Mouse (Mus musculus) layer of hippocampus, postnatal 36 days (tissue): ENCODE data around the gene Slc8a2. TPM values are rescaled to one million over a fixed set of nuclear protein-coding genes. Genes with fewer than 3 reads are reported as not detected.

Experiments used
- DNase-seq, 2 experiments: peaks; one replicate each; pipeline ENCODE4 v3.0.0; 2022
- total RNA-seq, 2 experiments: library from RNA; stranded (reverse); gene quantifications; 2 replicates each; pipeline ENCODE4 v1.2.3; 2021

Slc8a2 gene
- 100 to 1,000 TPM; 286 to 292 TPM for total RNA-seq

DNA sequence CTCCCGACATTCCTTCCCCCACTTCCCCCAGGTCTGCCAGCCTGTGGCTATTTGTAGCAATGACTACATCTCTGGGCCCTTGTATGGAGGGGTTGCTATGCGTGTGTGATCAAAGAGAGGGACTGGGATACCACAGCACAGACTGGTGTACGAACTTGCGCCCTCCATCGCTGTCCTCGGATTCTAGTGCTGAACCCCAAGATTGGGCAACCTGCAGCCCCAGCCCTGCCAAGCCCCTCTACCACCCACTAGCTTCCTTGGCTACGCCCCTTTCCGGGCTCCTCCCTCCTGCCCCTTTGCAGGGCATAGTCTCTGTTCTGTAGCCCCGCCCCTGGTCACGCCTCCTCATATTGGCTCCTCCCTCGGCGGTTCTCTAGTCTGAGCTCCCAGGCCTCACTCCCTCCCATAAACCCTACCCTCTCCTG, at the start of gene Slc8a2:
Gene Slc8a2 (plus strand): TSS at position 406 of the 425 bp plus-strand sequence.
- DNase-seq: peak; percentile 85 to 86

GRCm38 (mm10) chr7:16079947-16080346, 49.7 kb upstream of the Slc8a2 start:
- no peak for DNase-seq

DNA sequence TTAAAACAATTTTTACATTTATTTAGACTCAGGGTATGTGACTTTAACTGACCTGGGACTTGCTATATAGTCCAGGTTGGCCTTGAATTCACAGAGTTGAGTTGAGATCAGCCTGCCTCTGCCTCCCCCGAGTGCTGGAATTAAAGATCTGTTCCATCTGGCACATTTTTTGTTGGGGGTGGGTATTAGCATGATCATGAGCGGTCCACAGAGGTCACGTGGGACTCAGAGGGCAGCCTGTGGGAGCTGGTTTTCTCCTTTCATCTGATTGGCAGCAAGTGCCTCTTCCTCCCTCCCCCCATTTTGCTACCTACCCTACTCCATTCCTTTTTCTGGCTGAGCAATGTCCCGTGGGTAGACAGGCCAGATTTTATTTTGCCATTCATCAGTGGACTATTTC, 49.0 kb upstream of the Slc8a2 start:
- DNase-seq: no peak

- no peak for DNase-seq
Observed at GRCm38 (mm10) chr7:16083361-16083760, 46.3 kb upstream of the Slc8a2 start.

DNA sequence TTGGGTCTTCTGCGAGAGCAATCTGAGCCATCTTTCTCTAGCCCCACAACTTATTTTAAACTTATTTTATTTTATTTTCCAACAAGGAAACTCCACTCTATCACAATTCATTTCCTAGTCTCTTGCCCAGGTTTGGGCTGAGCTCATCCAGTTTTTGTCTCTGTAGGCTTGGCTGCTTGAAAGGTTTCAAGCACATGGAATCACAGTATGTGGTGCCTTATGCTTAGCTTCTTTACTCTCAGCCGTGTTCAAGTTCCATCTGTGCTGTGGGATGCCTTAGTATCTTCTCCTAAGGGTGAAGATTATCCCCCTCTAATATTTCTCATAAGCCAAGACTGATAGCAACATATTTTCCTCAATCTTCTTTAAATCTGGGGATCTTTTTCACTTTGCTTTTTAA, 42.0 kb upstream of the Slc8a2 start:
- no peak for DNase-seq

DNA sequence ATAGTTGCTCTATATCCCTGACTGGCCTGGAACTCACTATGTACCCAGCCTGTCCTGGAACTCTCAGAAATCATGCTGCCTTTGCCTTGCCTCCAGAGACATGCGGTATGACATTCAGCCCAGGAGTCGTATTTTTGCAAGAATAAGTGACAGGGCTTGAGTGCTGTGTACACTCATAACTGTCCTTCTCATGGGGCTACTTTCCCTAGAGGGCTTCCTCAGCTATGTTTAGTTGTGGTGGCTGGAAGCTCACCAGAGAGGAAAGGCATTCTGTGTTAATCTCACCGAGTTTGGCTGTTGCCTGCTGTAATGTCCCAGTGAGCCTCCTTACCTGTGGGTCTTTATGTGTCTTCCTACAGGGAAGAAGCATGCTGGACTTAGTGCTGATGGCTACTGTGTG, 35.0 kb upstream of the Slc8a2 start:
- no peak for DNase-seq

- DNase-seq: peak; percentile 97 to 98
Observed at GRCm38 (mm10) chr7:16098021-16099017, 31.3 kb upstream of the Slc8a2 start, which contains the start of gene Napa. Napa (plus strand) TSS chr7:16098458.

DNA sequence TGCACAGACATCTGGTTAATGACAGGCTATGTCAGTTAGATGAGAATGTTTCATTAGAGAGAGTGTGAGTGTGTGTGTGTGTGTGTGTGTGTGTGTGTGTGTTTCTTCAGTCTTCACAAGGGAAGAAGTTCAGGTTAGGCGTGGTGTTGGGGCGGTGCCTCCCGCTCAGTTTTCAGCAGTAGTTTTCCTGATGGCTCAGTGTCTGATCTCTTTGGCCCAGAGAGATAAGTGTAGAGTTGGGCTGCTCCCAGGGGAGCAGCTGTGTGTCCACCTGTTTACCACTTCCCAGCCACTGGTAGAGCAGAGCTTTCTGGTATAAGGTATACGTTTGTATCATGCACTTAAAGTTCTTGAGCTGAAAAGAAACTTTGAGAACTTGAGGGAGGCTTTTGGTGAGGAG, 29.7 kb upstream of the Slc8a2 start:
- DNase-seq: no peak

DNA sequence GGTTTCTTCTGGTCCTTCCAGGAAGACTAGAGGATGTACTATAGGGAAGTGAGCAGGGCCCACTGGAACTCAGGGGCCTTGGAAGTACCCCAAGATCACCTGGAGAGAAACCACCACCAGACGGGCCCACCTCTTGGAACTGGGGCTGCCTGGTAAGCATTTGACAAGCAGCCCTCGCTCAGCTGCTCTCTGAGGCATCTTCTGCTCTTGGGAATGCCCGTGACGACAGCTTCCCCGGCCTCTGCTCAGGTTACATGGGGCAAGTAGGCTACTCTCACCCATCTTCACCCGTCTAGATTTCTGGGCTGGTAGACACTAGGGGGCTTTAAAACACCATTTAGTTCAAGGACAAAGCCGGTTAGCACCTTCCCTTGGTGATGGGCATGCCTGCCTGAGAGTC, 28.5 kb upstream of the Slc8a2 start:
- no peak for DNase-seq

GRCm38 (mm10) chr7:16101726-16102475, 27.7 kb upstream of the Slc8a2 start:
- DNase-seq: no peak

DNA sequence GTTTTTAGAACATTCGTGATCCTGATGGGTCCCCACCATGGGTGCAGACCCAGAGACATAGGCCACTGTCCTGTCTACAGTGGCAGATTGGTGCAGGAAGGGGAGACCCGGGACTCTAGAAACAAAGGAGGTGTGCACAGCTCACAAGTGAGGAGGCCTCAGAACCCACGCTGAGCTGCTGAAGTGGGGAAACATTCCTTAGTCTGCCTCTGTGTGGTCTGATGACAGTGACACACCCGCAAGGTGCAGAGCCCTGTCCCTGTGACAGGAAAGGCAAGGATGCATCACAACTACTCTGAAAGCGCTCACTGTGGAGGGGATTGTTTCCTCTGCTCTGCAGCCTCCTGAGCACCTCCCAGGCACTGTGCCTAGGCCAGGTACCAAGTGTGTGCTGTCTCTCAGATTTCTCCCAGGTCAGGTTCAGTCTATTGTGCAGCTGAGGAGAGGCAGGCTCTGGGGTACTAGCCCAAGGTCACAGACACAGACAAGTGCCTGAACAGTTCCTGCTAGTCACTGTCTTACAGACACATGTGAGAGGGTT, 26.9 kb upstream of the Slc8a2 start:
- DNase-seq: no peak

- DNase-seq: peak; percentile 72 to 81
Observed at GRCm38 (mm10) chr7:16103760-16104159, 25.9 kb upstream of the Slc8a2 start.

GRCm38 (mm10) chr7:16104611-16105388, 24.8 kb upstream of the Slc8a2 start:
- no peak for DNase-seq

DNA sequence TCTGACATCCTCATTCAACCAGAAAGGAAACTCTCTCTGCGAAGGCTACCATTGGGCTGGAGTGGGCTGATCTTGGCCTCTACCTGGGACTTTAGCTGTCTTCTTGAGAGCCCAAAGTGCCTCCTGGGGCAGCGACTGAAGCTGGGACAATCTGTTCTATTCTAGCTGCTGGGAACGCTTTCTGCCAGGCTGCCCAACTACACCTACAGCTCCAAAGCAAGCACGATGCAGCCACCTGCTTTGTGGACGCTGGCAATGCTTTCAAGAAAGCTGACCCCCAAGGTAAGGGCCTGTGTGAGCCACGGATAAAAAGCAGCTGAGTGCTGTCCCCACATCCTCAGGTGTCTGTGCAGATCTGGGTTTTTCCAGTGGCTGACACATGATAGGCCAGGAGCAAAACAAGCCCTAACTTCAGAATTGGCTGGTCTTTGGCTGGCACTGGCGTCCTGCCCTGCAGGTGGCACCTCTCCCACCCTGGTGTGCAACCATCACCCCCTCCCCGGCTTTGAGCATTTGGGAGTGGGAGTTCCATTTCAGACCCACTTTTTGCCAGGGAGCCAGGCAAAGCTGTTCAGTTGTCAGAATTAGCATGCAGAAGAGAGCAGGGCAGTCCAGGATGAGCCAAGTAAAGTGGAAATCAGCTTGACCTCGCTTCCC, 20.6 kb upstream of the Slc8a2 start:
- DNase-seq: no peak

DNA sequence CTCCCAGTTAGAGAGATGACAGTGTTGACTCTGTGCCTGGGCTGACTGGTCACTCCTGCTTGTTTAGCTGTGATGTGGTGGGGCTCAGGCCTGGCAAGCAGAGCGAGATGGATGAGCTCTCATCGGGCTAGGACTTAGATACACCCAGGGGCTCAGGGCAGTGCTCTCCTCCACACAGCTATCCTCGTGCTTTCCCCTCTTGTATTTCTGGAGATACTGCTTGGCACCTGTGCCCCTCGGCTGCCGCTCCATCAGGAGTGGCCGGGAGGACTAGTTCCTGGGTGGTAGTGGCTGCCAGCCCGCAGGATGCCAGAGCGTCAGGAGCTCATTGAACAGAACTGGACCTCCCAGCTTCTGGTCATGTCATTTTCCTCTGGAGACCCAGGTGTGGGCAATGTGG, 19.5 kb upstream of the Slc8a2 start:
- DNase-seq: no peak

DNA sequence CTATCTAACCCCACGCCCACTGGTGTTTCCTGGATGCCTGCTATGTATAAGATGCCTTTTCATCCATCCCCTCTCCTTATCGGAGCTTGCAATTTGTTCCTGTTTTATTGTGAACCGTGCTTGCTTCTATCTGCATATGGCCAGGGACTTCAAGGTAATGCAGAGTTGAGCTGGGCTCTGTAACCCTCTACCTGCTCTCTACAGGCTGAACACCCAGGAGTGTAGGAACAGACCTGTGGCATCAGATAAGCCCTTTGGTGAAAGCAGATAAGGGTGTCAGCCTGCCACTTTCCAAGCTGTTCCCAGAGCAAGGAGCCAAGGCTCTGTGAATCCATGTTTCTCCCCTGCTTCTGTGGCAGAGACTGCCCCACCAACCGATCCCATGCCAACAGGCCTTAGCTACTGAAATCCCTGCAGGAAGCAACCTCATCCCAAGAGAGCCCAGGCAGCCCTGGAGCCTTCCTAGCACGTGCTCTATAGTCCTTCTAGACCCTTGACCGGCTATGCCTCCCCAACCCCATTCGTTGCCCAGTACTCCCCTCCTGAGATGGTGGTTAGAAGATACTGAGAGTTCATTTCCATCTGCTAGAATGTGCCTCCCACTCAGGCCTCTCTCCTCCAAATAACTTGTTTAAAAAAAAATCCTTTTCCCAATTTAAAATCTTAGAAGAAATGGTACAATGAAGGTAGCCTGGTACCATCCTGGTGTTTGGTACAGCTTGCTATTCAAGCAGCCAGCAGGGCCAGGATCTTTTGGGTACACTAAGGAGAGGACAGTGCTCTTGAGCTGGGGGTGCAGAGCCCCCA, 18.1 kb upstream of the Slc8a2 start:
- DNase-seq: no peak

DNA sequence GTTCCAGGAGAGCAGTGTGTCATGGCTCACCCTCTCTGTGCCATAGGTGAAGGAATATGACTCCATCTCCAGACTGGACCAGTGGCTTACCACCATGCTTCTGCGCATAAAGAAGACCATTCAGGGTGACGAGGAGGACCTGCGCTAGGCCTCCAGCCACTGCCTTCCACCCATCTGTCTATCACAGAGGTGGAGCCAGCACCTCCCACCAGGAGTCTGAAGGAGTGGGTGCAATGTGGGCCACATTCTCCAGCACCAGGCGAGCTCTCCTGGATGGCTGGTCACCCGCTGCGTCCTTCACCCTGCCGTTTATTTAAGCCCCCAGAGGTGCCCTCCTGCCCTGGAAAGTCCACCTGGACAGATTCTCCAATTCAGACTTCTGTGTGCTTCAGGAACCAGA, 13.2 kb upstream of the Slc8a2 start:
- DNase-seq: no peak

- no peak for DNase-seq
Observed at GRCm38 (mm10) chr7:16117100-16117499, 12.5 kb upstream of the Slc8a2 start.

- DNase-seq: peak; percentile 93
Observed at GRCm38 (mm10) chr7:16119569-16120261, 9.9 kb upstream of the Slc8a2 start, which contains the start of gene Kptn. Kptn (plus strand) TSS chr7:16119895.

DNA sequence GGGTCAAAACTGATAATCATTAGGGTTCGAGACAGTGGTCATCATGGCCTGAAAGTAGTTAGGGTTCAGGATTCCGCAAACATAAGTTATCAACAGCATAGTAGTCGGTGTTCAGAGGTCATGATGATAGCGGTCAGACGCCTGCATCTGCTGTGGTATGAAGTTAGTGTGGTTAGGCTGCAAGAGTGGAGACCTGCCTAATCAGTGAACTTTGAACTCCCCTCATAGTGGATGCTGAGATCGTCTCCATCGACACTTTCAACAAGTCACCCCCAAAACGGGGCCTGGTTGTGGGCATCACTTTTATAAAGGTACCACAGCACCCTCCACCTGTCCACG, 9.4 kb upstream of the Slc8a2 start:
- DNase-seq: no peak
